Mouse (Mus musculus) gastrocnemius, postnatal 25 days (tissue): ENCODE measurements around the gene Mgmt. TPM values are rescaled to one million over a fixed set of nuclear protein-coding genes. Genes with fewer than 3 reads are reported as not detected.
A peak's percentile ranks its signal among the peaks of the same experiment; 100 is the strongest.

Experiments
- DNase-seq: peaks from one replicate; pipeline ENCODE4 v3.0.0; 2022
- long read RNA-seq, 2 experiments: library from polyadenylated mRNA; stranded (forward); transcript quantifications; one replicate each; pipeline ENCODE4 v2.0.0; 2021
- total RNA-seq, 2 experiments: library from RNA; stranded (reverse); gene quantifications; 1 replicate in 1 of 2; 2 replicates in 1 of 2; pipeline ENCODE4 v1.2.3; 2021

Mgmt gene
- total RNA-seq: 1 to 10 TPM; 1.8 to 2.5 TPM
- long read RNA-seq, experiment 1, partial matches to known transcripts: 0 of 6 reads
- long read RNA-seq, experiment 1, other reads (novel, unspliced or antisense): 2 of 6 reads
- long read RNA-seq, experiment 2, transcript Mgmt-201 (5 exons, 2,894 nt): major isoform, 6 of 9 reads
- long read RNA-seq, experiment 2, partial matches to known transcripts: 3 of 9 reads
- long read RNA-seq, experiment 2, other reads (novel, unspliced or antisense): 0 of 9 reads

- DNase-seq: peak; percentile 93
Observed at GRCm38 (mm10) chr7:136894106-136894986, at the start of gene Mgmt. Gene Mgmt, plus strand, starts transcription at chr7:136894614.

DNA sequence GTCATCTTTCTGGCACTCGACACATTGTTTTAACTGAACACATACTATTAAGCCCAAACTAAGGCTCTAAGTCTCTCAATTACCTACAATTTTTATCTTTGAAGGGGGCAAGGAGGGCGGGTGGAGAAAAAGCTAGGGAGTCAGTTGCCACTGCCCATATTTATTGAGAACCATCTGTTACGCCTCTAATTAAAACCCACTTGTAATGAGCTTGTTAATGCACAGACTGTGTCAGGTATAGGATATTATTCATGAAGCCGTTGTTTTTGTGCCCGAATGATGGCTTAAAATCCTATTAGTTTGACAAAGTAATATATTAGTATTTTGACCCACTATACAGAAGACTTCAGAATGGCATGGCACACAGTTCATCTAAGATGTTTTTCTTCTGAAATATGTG is 49.6 kb upstream of the Mgmt start:
- DNase-seq: no peak

DNA sequence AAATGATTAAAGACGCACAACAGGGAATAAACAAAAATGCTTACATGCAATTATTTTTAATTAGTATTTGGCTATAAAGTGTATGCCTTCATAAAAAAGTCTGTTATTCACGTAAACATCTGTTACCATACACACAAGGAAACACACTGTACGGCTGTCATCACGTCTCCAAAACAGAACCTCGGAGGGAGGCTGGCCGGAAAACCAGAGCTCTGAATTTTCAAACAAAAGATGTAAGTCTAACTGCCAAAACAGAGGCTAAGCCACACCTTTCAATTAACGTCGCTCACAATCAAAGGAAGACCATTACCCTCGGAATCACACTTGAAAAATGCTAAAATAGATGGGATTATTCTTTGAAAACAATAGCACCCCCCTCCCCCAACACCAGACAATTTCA is 49.1 kb upstream of the Mgmt start:
- DNase-seq: no peak

DNA sequence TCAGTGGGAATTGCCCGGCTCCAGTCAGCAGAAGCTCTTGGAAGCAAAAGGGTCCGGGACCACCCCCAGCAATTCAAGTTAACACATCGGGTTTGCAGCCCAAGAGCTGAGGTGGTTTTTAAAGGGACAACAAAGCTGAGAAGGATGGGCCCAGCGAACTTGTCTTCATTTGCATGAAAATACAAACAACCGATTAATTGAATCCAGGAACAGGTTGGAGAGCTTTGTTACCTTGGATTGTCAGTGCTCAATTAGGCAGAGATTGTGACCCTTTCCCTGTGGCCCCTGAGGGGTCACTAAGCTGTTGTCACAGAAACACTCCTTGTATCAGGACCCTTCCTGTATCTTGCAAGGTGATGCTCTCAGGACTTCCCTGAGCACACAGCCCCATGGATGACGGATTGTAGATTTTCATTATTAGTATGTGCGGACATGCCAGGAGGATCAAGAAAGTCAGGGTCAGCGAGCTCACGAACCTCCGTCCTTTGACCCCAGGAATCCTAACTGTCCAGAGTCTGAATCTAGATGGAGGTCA is 48.3 kb upstream of the Mgmt start:
- no peak for DNase-seq

DNA sequence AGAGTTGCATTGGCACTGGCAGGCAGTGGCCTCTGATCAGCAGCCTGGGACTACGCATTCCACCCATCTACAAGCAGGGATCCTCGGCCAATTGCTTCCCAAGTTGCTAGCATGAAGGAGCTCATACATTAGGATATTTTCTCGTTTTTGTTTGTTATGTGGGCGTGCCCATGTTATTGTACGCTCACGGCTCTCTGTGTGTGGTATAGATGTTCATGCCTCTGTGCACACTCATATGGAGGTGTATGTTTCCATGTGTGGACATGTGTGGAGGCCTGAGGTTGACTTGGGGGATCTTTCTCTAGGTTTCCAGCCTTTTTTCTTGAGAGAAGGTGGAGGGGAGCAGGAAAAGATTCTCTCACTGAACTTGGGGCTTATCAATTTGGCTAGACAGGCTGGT is 46.8 kb upstream of the Mgmt start:
- no peak for DNase-seq

DNA sequence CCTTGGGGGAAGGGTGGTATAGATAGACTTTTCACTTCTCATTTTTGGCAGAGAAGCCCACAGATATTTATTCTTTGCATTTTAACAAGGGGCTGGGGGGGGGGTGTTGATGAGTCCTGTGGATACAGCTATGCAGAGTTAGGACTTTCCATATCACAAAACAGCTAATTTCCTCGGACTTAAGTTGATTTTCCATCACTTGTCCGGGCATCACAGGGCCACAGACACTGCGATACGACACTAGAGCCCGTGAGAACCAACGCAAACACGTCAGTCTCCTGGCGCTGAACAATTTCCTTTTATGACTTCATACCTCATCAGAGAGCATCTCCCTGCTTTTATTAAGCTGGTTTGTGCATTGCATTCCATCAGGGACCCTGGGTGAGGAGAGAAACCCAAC is 45.7 kb upstream of the Mgmt start:
- DNase-seq: no peak

GRCm38 (mm10) chr7:136849811-136850210 is 44.6 kb upstream of the Mgmt start:
- no peak for DNase-seq

GRCm38 (mm10) chr7:136850339-136850738 is 44.1 kb upstream of the Mgmt start:
- peak; percentile 29 for DNase-seq

GRCm38 (mm10) chr7:136851946-136852345 is 42.5 kb upstream of the Mgmt start:
- DNase-seq: no peak

DNA sequence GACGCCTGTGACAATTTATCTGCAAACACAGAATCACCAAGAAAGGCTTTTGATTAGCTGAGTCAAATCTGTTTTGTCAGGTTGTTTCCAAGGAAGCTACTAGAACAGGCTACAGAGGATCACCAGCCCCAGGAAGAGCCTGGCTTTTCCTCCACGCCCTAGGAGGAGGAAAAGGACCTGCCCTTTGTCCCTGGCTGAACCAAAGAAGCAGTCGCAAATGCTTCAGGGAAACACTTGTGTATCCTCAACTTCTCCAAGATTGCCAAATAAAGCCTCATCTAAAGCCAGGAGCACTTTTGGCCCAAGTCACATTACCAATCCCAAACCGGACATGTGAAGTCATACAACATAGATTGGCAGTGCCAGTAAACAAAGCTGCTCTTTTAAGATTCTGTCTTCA is 41.7 kb upstream of the Mgmt start:
- no peak for DNase-seq

DNA sequence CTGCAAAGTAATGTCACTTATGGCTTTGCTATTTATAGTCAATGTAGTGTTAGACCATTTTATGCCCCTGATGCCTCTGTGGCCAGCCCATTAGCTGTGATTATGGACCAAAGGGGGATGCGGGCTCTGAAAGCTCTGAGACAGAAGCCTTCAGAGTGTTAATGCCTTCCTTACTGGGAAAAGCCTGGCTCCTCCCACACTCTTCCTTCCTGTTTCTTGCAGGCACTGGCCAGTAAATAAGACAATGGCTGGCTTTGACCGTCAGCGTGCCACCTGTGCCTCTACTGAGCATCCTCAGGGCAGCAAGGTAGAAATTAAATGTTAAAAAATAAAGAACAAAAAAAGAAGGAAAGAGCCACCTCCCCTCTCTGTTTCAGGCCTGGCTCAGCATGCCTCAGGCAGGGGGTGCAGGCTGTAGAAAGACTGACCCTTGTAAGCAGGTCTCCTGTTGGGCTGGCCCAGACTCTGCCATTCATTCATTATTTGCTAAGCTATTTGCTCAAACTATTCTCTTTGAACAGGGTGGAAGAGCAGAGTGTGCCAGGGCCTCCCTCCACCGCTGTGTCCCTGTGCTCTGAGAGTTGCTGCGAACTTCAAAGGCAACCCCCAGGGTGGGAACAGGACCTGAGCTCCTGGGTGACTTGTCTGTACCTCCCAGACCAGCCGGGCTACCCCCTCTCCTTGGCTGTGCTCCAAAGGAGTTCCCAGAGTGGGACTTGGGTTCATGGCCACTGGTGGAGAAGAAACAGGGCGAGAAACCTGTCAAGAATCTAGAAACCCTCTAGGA is 29.5 kb upstream of the Mgmt start:
- DNase-seq: no peak

GRCm38 (mm10) chr7:136865876-136866275 is 28.5 kb upstream of the Mgmt start:
- no peak for DNase-seq

DNA sequence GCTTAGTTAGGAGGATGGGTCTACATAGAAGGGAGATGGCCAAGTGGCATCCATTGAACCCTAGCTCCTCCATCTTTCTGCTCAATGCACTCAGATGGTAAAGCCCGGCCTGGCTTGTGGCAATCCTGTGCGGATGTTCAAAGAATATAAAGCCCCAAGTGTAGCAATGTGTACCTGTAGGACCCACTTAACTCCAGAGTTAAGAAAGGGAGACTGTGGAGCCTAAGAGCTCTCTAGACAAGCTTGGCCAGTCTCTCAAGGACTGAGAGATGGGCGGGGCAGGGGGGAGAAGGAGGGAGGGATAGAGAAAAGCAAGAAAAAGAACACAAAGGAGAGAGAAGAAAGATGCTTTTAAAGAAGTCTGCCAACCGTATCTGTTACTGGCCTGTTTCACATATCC is 27.9 kb upstream of the Mgmt start:
- no peak for DNase-seq

- DNase-seq: no peak
Observed at GRCm38 (mm10) chr7:136871535-136871934, 22.9 kb upstream of the Mgmt start.

DNA sequence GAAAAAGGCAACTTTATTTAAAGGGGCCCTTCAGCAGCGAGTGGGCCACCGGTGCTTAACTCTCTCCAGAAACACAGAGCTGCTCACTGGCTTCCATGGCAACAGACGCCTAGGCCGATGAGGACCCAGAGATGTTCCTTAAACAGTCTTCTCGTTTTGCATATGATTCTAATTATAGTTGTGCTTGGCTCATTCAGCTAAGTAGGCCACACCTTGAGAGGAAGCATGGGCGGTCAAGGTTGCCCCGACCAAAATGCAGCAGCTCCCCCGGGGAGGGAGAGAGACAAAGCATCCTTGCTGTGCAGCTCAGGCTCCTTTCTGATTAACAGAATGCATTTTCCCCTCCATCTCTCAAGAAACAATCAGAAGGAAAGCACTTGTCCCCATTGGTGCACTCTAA is 22.4 kb upstream of the Mgmt start:
- DNase-seq: no peak

DNA sequence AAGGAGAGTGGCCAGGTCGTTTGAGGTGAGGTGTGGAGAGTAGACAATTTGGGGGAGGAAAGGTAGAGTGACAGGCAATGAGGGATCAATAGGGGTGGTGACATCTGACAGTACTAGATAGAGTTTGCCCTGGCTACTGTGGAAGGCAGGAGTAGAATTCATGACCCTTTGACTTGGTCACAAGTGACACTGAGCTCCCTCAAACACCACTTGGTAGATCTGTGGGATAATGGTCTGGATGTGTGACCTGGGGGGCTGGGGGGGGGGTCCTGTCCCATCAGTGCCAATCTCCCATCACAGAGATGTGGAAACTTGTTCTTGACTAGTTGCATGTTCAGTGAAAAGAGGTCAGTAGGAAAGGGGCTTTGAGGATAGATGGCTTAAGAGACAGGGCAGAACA is 20.0 kb upstream of the Mgmt start:
- no peak for DNase-seq

DNA sequence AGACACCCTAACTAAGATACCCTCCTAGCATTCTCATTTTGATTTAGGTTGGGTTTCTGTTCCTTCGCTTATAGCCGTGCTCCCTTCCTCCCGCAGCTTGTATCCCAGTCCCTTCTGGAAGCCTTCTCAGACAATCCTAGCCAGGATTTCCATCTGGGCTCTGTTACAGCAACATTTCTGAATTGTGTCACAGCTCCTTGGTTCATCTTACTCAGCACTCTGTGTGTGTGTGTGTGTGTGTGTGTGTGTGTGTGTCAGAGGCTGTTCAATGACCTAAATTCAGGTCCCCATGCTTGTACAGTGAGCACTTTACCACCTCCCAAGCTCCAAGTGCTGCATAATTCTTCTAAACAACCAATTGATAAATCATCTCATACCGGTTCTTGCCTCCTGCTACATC is 14.0 kb upstream of the Mgmt start:
- peak; percentile 24 for DNase-seq

- no peak for DNase-seq
Observed at GRCm38 (mm10) chr7:136888161-136888560, 6.3 kb upstream of the Mgmt start.

GRCm38 (mm10) chr7:136895356-136895755 is 942 bp downstream of the Mgmt start:
- DNase-seq: no peak

- DNase-seq: no peak
Observed at GRCm38 (mm10) chr7:136895851-136896250, 1.4 kb downstream of the Mgmt start.

- DNase-seq: no peak
Observed at GRCm38 (mm10) chr7:136897481-136897880, 3.1 kb downstream of the Mgmt start.

DNA sequence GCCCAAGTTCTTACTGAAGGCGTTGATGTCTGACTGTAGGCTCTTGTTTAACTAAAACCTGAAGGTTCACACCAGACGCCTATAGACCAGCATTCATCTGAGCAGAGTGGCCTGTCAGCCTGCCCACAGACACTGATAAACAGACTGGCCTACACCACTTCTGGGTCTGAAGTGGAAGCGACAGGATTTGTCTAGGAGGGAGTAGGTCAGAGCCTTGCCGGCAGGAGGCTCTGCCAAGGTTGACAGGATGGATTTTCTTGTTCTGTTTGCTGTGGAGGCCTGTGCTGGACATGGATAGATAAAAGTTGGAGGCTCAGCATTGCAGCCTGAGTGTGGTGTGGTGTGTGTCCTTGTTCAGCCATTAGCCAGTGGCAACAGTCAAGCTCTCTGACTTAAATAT is 3.6 kb downstream of the Mgmt start:
- DNase-seq: no peak
